Mouse (Mus musculus) urinary bladder, postnatal 14 days (tissue): ENCODE data around the gene Gpkow.

Experiments
- DNase-seq: peaks from one replicate; pipeline ENCODE4 v3.0.0; 2021; ENCODE audit warnings: low spot score

Gene Gpkow

GRCm38 (mm10) chrX:7745429-7745828 lies 48.5 kb downstream of the Gpkow start:
- DNase-seq = no peak

- peak; percentile 67 for DNase-seq
Measured at GRCm38 (mm10) chrX:7750432-7751116, 53.6 kb downstream of the Gpkow start, which contains the start of gene Ccdc120. Gene Ccdc120 (minus strand): TSS chrX:7750905.

DNA sequence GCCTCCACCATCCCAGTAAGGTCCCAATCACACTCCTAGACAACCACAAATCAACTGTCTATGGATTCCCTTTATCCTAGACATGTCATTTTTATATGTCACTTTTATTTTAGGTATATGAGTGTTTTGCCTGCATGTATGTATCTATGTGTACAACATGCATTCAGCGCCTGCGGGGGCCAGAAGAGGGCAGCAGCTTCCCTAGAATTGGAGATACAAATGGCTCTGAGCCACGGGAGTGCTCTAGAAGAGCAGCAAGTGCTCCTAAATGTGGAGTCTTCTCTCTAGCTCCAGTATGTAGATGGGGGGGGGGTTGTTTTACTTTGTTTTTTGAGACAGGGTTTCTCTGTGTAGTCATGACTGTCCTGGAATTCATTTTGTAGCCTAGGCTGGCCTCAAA lies 56.7 kb downstream of the Gpkow start:
- DNase-seq = peak; percentile 25
